Mouse (Mus musculus): ENCODE measurements around the gene Ampd1. TPM values are rescaled to one million over a fixed set of nuclear protein-coding genes. Genes with fewer than 3 reads are reported as not detected.

Gene Ampd1
- polyA plus RNA-seq, 1 experiment from 2014 or later, result not detected

DNA sequence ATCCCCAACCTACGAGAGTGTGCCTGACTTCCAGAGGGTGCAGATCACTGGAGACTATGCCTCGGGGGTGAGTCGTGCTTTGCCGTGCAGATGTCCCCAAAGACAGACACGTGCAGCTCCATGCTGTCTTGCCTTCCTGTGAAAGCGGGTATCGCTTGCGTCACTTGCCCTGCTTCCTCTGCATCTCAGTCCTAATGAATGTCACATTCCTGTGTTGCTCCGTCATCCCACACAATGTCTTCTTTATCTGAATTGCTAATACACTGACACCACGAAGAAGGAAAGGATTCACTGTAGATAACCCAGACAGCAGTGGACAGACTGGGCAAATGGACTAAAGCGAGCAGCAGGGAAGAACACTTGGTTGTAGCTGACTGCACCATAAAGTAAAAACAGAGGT lies 7.2 kb downstream of the Ampd1 start:
- H3K4me2 ChIP-seq, result no peak overlapping the region
- WGBS, result 72% methylated on average over 11 of the region's 11 CpGs
- H3K27ac ChIP-seq, result no peak overlapping the region
- no peak overlapping the region for H3K9ac ChIP-seq
- no peak overlapping the region for H3K4me3 ChIP-seq (replicated peaks)
- H3K4me1 ChIP-seq, result no peaks in the 10 kb centered on the region
- H3K27me3 ChIP-seq, result no peaks in the 10 kb centered on the region
- H3K9me3 ChIP-seq, result no peaks in the 10 kb centered on the region
- no peaks in the 10 kb centered on the region for H3K36me3 ChIP-seq (replicated peaks)
- ATAC-seq (ENCODE audit: low FRiP score), result no peak

- Histone ChIP-seq H3K27ac (no peak overlapping the region), H3K9me3 (no peaks in the 10 kb centered on the region), H3K4me1 (no peaks in the 10 kb centered on the region), H3K27me3 (no peaks in the 10 kb centered on the region), H3K4me2 (no peak overlapping the region), H3K9ac (no peak overlapping the region), H3K36me3 (replicated peaks) (no peaks in the 10 kb centered on the region), H3K4me3 (replicated peaks) (no peak overlapping the region)
- no peak for ATAC-seq (ENCODE audit: low FRiP score)
- WGBS, result 91% methylated on average over 17 of the region's 17 CpGs
Observed at GRCm38 (mm10) chr3:103081861-103082453, 8.1 kb downstream of the Ampd1 start.

DNA sequence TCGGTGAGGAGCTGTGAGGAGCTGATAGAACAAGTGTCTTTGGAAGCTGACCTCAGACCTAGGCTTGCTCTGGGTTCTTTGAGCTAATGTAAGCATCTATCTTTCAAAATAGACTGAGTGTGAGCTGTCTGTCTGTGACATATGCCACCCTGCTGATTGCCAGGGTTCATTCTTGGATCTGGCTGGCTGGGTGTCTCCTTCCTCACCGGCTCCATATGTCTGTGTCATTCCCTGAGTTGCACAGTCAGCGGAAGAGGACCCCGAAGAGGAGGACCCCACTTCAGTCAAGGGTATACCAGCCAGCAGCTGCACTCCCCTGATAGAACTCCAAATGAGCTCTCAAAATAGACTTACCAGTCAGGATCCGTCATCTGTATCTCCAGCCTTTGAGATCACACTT lies 8.9 kb downstream of the Ampd1 start:
- Histone ChIP-seq H3K27ac (no peak overlapping the region), H3K9ac (no peak overlapping the region), H3K36me3 (replicated peaks) (no peaks in the 10 kb centered on the region), H3K4me2 (no peak overlapping the region), H3K4me1 (no peaks in the 10 kb centered on the region), H3K27me3 (no peaks in the 10 kb centered on the region), H3K9me3 (no peaks in the 10 kb centered on the region), H3K4me3 (replicated peaks) (no peak overlapping the region)
- WGBS, result 93% methylated on average over 5 of the region's 5 CpGs
- no peak for ATAC-seq (ENCODE audit: low FRiP score)

GRCm38 (mm10) chr3:103085986-103086385 lies 12.2 kb downstream of the Ampd1 start:
- no peaks in the 10 kb centered on the region for H3K9me3 ChIP-seq
- no peak for ATAC-seq (ENCODE audit: low FRiP score)
- H3K27ac ChIP-seq, result no peak overlapping the region
- no peak overlapping the region for H3K4me3 ChIP-seq (replicated peaks)
- H3K36me3 ChIP-seq (replicated peaks), result no peaks in the 10 kb centered on the region
- H3K4me1 ChIP-seq, result no peaks in the 10 kb centered on the region
- H3K27me3 ChIP-seq, result no peaks in the 10 kb centered on the region
- WGBS, result 83% methylated on average over 3 of the region's 3 CpGs
- no peak overlapping the region for H3K4me2 ChIP-seq
- no peak overlapping the region for H3K9ac ChIP-seq

DNA sequence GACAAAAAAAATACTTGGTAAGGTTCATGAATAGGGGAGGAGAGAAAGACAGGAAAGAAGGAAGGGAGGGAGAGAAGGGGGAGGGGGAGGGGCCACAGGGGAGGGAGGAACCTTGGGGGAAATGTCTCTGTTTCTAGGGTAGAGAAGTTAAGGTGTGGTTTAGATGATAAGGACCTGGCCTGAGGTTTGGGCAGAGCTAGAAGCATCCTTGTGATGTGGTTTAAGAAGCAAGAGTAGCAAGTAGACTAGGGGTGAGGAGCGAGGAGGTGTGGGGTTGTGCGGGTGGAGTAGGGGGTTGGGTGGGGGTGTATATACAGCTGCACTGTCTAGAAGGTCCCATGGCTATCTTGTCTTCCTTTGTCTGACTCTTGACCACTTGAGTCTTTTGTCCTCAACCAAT lies 17.9 kb downstream of the Ampd1 start:
- Histone ChIP-seq H3K27me3 (no peaks in the 10 kb centered on the region), H3K27ac (no peak overlapping the region), H3K4me2 (no peak overlapping the region), H3K9ac (no peak overlapping the region), H3K4me3 (replicated peaks) (no peak overlapping the region), H3K36me3 (replicated peaks) (no peaks in the 10 kb centered on the region), H3K4me1 (no peaks in the 10 kb centered on the region), H3K9me3 (no peaks in the 10 kb centered on the region)
- WGBS, result 100% methylated on average over 2 of the region's 2 CpGs
- no peak for ATAC-seq (ENCODE audit: low FRiP score)

- H3K36me3 ChIP-seq (replicated peaks), result no peaks in the 10 kb centered on the region
- peaks cover 12% of the 10 kb centered on the region for H3K4me1 ChIP-seq
- no peak for ATAC-seq (ENCODE audit: low FRiP score)
- no peak overlapping the region for H3K4me2 ChIP-seq
- H3K27ac ChIP-seq, result no peak overlapping the region
- H3K27me3 ChIP-seq, result peaks cover 20% of the 10 kb centered on the region
- H3K4me3 ChIP-seq (replicated peaks), result no peak overlapping the region
- H3K9ac ChIP-seq, result no peak overlapping the region
- H3K9me3 ChIP-seq, result no peaks in the 10 kb centered on the region
- WGBS, result 76% methylated on average over 23 of the region's 23 CpGs
Observed at GRCm38 (mm10) chr3:103098662-103099061, 24.8 kb downstream of the Ampd1 start.

DNA sequence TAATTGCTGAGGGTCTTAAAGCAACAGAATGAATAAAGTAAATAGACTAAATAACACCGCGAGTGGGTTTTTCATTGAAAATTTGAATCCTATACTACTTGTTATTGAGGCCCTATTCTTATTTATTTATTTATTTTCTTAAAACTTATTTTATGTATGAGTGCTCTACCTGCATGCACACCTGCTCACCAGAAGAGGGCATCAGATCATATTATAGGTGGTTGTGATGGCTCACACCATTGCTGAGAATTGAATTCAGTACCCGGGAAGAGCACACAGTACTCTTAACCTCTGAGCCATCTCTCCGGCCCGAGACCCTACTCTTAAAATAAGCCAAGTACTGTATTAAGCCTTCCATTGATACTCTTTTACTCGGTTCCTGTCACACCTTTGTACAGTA lies 25.9 kb downstream of the Ampd1 start:
- Histone ChIP-seq H3K4me1 (peaks cover 12% of the 10 kb centered on the region), H3K9ac (no peak overlapping the region), H3K4me3 (replicated peaks) (no peak overlapping the region), H3K36me3 (replicated peaks) (no peaks in the 10 kb centered on the region), H3K27me3 (peaks cover 30% of the 10 kb centered on the region), H3K27ac (no peak overlapping the region), H3K9me3 (no peaks in the 10 kb centered on the region), H3K4me2 (no peak overlapping the region)
- no peak for ATAC-seq (ENCODE audit: low FRiP score)
- WGBS, result 87% methylated on average over 6 of the region's 6 CpGs

GRCm38 (mm10) chr3:103100735-103101134 lies 26.9 kb downstream of the Ampd1 start:
- Histone ChIP-seq H3K9me3 (no peaks in the 10 kb centered on the region), H3K27me3 (peaks cover 34% of the 10 kb centered on the region), H3K4me3 (replicated peaks) (no peak overlapping the region), H3K27ac (no peak overlapping the region), H3K36me3 (replicated peaks) (no peaks in the 10 kb centered on the region), H3K4me2 (no peak overlapping the region), H3K4me1 (peaks cover 12% of the 10 kb centered on the region), H3K9ac (no peak overlapping the region)
- WGBS, result 59% methylated on average over 2 of the region's 2 CpGs
- ATAC-seq (ENCODE audit: low FRiP score), result no peak

GRCm38 (mm10) chr3:103101194-103101593 lies 27.4 kb downstream of the Ampd1 start:
- H3K36me3 ChIP-seq (replicated peaks), result no peaks in the 10 kb centered on the region
- no peak overlapping the region for H3K4me3 ChIP-seq (replicated peaks)
- peaks cover 12% of the 10 kb centered on the region for H3K4me1 ChIP-seq
- no peaks in the 10 kb centered on the region for H3K9me3 ChIP-seq
- H3K27ac ChIP-seq, result no peak overlapping the region
- ATAC-seq (ENCODE audit: low FRiP score), result no peak
- H3K4me2 ChIP-seq, result no peak overlapping the region
- WGBS, result 71% methylated on average over 5 of the region's 5 CpGs
- no peak overlapping the region for H3K9ac ChIP-seq
- peaks cover 37% of the 10 kb centered on the region for H3K27me3 ChIP-seq

- peak overlapping the region; percentile 47 for H3K9ac ChIP-seq
- H3K4me1 ChIP-seq, result peaks cover 12% of the 10 kb centered on the region
- H3K27me3 ChIP-seq, result peaks cover 37% of the 10 kb centered on the region
- WGBS, result 2% methylated on average over 14 of the region's 14 CpGs
- ATAC-seq (ENCODE audit: low FRiP score), result peak; percentile 44; the same call in 1 of the 2 replicates
- no peaks in the 10 kb centered on the region for H3K36me3 ChIP-seq (replicated peaks)
- H3K4me3 ChIP-seq (replicated peaks), result peak overlapping the region; percentile 54
- H3K27ac ChIP-seq, result no peak overlapping the region
- peak overlapping the region; percentile 79 for H3K4me2 ChIP-seq
- H3K9me3 ChIP-seq, result no peaks in the 10 kb centered on the region
Observed at GRCm38 (mm10) chr3:103101909-103102308, 28.1 kb downstream of the Ampd1 start.

DNA sequence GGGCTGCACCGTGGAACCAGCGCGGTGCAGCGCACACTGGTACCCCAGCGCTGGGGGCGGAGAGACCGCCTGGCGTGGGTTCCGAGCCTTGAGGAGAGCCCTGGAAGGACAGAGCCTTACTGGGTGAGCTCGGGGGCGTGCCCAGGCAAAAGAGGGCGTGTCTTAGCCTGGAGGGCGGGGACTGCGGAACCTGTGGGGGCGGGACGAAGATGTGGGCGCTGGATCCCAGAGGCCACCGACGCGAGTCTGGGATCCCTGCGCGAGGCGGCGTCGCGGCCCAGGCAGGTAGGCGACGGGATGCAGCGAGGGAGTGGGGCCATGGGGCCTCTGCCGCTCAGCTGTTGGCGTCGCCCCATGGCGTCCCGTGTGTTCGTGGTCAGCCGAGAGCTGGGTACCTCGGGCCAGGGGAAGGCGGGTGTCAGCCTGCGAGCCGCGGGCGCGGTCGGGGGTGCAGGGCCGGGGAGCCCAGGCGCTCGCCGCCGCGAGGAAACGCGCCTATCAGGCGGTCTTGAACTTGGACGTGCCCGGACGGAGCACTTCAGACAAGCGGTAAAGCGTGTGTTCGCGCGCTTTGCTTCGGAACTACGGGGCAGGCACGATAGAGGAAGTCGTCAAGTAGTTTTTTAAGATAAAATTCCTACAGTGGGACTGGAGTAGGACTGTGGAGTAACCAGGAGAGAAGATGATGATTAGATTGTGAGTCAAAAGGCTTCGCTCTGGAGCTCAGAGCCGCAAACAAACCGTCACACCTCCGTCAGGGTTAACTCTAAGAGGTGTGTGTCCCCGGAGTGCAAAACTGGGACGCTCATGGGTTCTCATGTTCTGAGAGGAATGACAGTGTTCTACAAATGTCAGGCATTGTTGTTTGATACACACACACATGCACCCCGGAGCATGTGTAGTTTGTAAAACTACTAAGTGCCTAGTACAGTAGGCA lies 28.9 kb downstream of the Ampd1 start, which contains the start of gene Dennd2c:
Dennd2c (plus strand) TSS at position 151 of the 937 bp plus-strand sequence.
- no peaks in the 10 kb centered on the region for H3K9me3 ChIP-seq
- H3K4me2 ChIP-seq, result peak within 1 kb of the TSS; percentile 79
- under 1% methylated on average over 72 of the region's 72 CpGs for WGBS
- H3K27ac ChIP-seq, result no peak within 1 kb of the TSS
- peaks cover 12% of the 10 kb centered on the region for H3K4me1 ChIP-seq
- ATAC-seq (ENCODE audit: low FRiP score), result peak; percentile 95
- H3K4me3 ChIP-seq (replicated peaks), result peak within 1 kb of the TSS; percentile 54
- H3K36me3 ChIP-seq (replicated peaks), result no peaks in the 10 kb centered on the region
- peaks cover 37% of the 10 kb centered on the region for H3K27me3 ChIP-seq
- H3K9ac ChIP-seq, result peak within 1 kb of the TSS; percentile 47

DNA sequence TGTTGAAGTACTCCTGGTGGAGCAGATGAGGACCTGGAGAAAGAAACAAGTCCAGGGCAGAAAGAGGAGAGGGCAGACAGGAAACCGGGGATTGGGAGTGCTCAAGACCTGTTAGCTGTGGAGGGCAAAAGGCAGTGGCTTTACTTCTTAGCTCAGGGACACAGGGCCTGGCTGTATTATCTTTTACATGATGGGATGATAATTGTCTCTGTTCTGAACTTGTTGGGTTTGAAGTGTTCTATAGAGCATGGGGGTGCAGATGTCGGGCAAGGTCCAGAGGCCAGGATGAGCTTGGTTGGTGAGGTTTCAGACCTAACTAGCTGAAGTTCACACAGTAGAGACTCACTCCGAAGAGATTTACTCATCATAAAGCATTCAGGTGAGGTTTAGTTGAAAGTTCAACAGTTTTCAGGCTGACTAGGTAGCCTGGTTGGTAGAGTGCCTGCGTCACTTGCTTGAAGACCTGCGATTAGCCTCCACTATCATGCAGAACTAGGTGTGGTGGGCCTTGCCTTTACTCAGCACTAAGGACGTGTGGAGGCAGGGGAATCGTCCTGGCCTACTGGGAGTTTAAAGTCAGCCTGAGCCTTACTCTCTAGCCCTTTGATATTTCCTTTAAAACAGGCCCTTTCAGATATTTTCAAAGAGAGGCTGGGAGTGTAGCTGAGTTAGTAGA lies 33.9 kb downstream of the Ampd1 start:
- H3K36me3 ChIP-seq (replicated peaks), result no peaks in the 10 kb centered on the region
- no peak overlapping the region for H3K9ac ChIP-seq
- H3K4me1 ChIP-seq, result peaks cover 4% of the 10 kb centered on the region; the same call in 1 of the 2 replicates
- no peak overlapping the region for H3K4me2 ChIP-seq
- H3K9me3 ChIP-seq, result no peaks in the 10 kb centered on the region
- peaks cover 23% of the 10 kb centered on the region for H3K27me3 ChIP-seq
- 87% methylated on average over 7 of the region's 7 CpGs for WGBS
- H3K27ac ChIP-seq, result no peak overlapping the region
- no peak for ATAC-seq (ENCODE audit: low FRiP score)
- H3K4me3 ChIP-seq (replicated peaks), result no peak overlapping the region
